Mouse (Mus musculus): ENCODE data around the gene Zbed4. TPM values are rescaled to one million over a fixed set of nuclear protein-coding genes. Genes with fewer than 3 reads are reported as not detected.
A peak's percentile ranks its signal among the peaks of the same experiment; 100 is the strongest.

The Zbed4 gene
- polyA plus RNA-seq, 1 experiment from 2014 or later: 18.4 TPM

DNA sequence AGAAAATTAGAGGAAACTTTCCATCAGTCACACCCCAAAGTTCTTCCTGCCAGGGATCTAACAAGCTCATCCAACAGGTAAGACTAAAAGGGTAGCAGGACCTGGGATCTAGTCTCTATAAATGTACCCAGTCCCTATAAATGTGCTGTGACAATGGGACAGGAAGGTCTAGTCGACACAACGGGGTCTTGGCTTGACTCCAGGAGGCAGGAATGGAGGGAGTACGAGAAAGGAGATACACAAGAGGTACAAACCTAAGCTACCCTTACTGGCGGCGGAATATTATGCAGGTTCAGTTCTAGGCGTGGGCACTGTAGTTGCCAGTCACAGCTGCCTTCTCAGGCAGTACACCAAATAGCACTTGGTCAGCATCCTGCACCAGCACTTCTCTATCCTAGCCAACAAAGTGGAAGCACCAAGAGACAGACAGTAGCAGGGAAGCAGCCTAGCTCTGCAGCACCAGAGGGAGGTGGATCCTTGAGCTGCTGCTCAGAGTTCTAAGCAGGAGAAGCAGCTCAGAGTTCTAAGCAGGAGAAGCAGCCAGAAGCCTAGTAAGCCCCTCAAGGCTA, 37.4 kb upstream of the Zbed4 start:
- no peaks in the 10 kb centered on the region for H3K9me3 ChIP-seq (ENCODE audit: control insufficient read depth, low read length)
- no peaks in the 10 kb centered on the region for H3K27me3 ChIP-seq (ENCODE audit: control insufficient read depth, insufficient read depth, low read length)
- 0 out of 2 replicates have a peak, but pooled peaks cover 3% of the 10 kb centered on the region for H3K4me1 ChIP-seq (replicated peaks; ENCODE audit: control insufficient read depth, insufficient read depth, low read length)
- H3K4me3 ChIP-seq (replicated peaks; ENCODE audit: low read length): no peak overlapping the region
- no peak overlapping the region for H3K27ac ChIP-seq
- H3K9ac ChIP-seq: no peak overlapping the region
- no peak overlapping the region for H3K4me2 ChIP-seq (replicated peaks)
- H3K36me3 ChIP-seq (replicated peaks; ENCODE audit: control insufficient read depth, insufficient read depth): peaks cover 76% of the 10 kb centered on the region
- WGBS: 85% methylated on average over 6 of the region's 6 CpGs
- DNase-seq (ENCODE audit: low spot score) (no peak), ATAC-seq (ENCODE audit: low FRiP score) (no peak)

DNA sequence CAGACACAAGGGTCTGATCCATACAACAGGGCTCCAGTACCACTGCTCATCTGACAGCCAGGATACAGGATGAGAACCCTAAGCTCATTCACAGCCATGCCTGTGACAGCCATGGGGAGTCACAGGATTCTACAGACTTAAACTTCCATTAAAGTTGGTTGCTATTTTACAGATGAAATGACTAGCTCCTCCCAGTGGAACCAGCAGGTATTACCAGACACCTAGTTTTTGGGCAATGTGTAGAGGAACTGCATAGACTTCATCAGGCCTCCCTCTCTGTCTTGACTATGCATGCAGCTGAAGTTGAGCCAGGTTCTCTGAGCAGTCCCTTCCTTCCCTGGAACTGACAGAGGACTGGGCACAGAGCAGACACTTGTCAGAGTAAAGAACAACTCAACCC, 35.1 kb upstream of the Zbed4 start:
- no peak overlapping the region for H3K4me3 ChIP-seq (replicated peaks; ENCODE audit: low read length)
- peak; percentile 52 for DNase-seq (ENCODE audit: low spot score)
- no peak overlapping the region for H3K27ac ChIP-seq
- 0 out of 2 replicates have a peak, but pooled peaks cover 3% of the 10 kb centered on the region for H3K4me1 ChIP-seq (replicated peaks; ENCODE audit: control insufficient read depth, insufficient read depth, low read length)
- ATAC-seq (ENCODE audit: low FRiP score): no peak
- H3K36me3 ChIP-seq (replicated peaks; ENCODE audit: control insufficient read depth, insufficient read depth): peaks cover 73% of the 10 kb centered on the region
- no peaks in the 10 kb centered on the region for H3K9me3 ChIP-seq (ENCODE audit: control insufficient read depth, low read length)
- H3K9ac ChIP-seq: no peak overlapping the region
- no peak overlapping the region for H3K4me2 ChIP-seq (replicated peaks)
- no peaks in the 10 kb centered on the region for H3K27me3 ChIP-seq (ENCODE audit: control insufficient read depth, insufficient read depth, low read length)

- no peak for ATAC-seq (ENCODE audit: low FRiP score)
- WGBS: 66% methylated on average over 9 of the region's 9 CpGs
- no peaks in the 10 kb centered on the region for H3K27me3 ChIP-seq (ENCODE audit: control insufficient read depth, insufficient read depth, low read length)
- H3K4me2 ChIP-seq (replicated peaks): no peak overlapping the region
- H3K9ac ChIP-seq: no peak overlapping the region
- H3K4me1 ChIP-seq (replicated peaks; ENCODE audit: control insufficient read depth, insufficient read depth, low read length): 0 out of 2 replicates have a peak, but pooled peaks cover 3% of the 10 kb centered on the region
- DNase-seq (ENCODE audit: low spot score): no peak
- no peak overlapping the region for H3K27ac ChIP-seq
- no peak overlapping the region for H3K4me3 ChIP-seq (replicated peaks; ENCODE audit: low read length)
- H3K36me3 ChIP-seq (replicated peaks; ENCODE audit: control insufficient read depth, insufficient read depth): peaks cover 73% of the 10 kb centered on the region
- no peaks in the 10 kb centered on the region for H3K9me3 ChIP-seq (ENCODE audit: control insufficient read depth, low read length)
Observed at GRCm38 (mm10) chr15:88717239-88717638, 34.2 kb upstream of the Zbed4 start.

- Histone ChIP-seq H3K9me3 (ENCODE audit: control insufficient read depth, low read length) (no peaks in the 10 kb centered on the region), H3K27me3 (ENCODE audit: control insufficient read depth, insufficient read depth, low read length) (no peaks in the 10 kb centered on the region), H3K4me1 (replicated peaks; ENCODE audit: control insufficient read depth, insufficient read depth, low read length) (no peaks in the 10 kb centered on the region), H3K4me2 (replicated peaks) (no peak overlapping the region), H3K36me3 (replicated peaks; ENCODE audit: control insufficient read depth, insufficient read depth) (peaks cover 85% of the 10 kb centered on the region), H3K9ac (no peak overlapping the region), H3K4me3 (replicated peaks; ENCODE audit: low read length) (no peak overlapping the region), H3K27ac (no peak overlapping the region)
- ATAC-seq (ENCODE audit: low FRiP score) (no peak), DNase-seq (ENCODE audit: low spot score) (no peak)
- 93% methylated on average over 6 of the region's 6 CpGs for WGBS
Observed at GRCm38 (mm10) chr15:88723205-88723604, 28.3 kb upstream of the Zbed4 start.

DNA sequence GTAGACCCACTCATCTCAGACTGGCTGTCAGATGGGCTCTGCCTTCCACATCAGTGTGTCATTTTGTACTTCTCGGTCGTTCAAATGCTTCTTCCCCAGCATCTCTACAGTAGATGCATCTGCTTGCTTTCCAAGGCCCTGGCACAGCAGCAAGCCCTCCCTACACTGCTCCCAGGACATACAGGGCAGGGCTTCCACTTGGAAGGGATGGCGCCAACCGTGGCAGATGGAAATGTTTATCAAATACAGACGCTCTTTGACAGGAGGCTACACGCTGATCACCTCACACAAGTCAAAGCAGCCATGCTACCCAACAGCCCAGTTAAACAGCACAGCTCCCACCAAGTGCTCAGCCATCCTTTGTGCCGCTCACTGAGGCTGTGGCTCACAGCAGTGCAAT, 27.1 kb upstream of the Zbed4 start:
- DNase-seq (ENCODE audit: low spot score) (no peak), ATAC-seq (ENCODE audit: low FRiP score) (no peak)
- no peaks in the 10 kb centered on the region for H3K9me3 ChIP-seq (ENCODE audit: control insufficient read depth, low read length)
- no peaks in the 10 kb centered on the region for H3K27me3 ChIP-seq (ENCODE audit: control insufficient read depth, insufficient read depth, low read length)
- H3K4me3 ChIP-seq (replicated peaks; ENCODE audit: low read length): no peak overlapping the region
- no peak overlapping the region for H3K9ac ChIP-seq
- 78% methylated on average over 7 of the region's 7 CpGs for WGBS
- no peak overlapping the region for H3K27ac ChIP-seq
- H3K36me3 ChIP-seq (replicated peaks; ENCODE audit: control insufficient read depth, insufficient read depth): peaks cover 88% of the 10 kb centered on the region
- no peak overlapping the region for H3K4me2 ChIP-seq (replicated peaks)
- no peaks in the 10 kb centered on the region for H3K4me1 ChIP-seq (replicated peaks; ENCODE audit: control insufficient read depth, insufficient read depth, low read length)

GRCm38 (mm10) chr15:88725036-88725435, 26.4 kb upstream of the Zbed4 start:
- no peaks in the 10 kb centered on the region for H3K4me1 ChIP-seq (replicated peaks; ENCODE audit: control insufficient read depth, insufficient read depth, low read length)
- no peak overlapping the region for H3K9ac ChIP-seq
- DNase-seq (ENCODE audit: low spot score): no peak
- no peaks in the 10 kb centered on the region for H3K27me3 ChIP-seq (ENCODE audit: control insufficient read depth, insufficient read depth, low read length)
- no peak overlapping the region for H3K27ac ChIP-seq
- no peak overlapping the region for H3K4me2 ChIP-seq (replicated peaks)
- no peak for ATAC-seq (ENCODE audit: low FRiP score)
- H3K9me3 ChIP-seq (ENCODE audit: control insufficient read depth, low read length): no peaks in the 10 kb centered on the region
- no peak overlapping the region for H3K4me3 ChIP-seq (replicated peaks; ENCODE audit: low read length)
- WGBS: 93% methylated on average over 5 of the region's 5 CpGs
- H3K36me3 ChIP-seq (replicated peaks; ENCODE audit: control insufficient read depth, insufficient read depth): peaks cover 91% of the 10 kb centered on the region

DNA sequence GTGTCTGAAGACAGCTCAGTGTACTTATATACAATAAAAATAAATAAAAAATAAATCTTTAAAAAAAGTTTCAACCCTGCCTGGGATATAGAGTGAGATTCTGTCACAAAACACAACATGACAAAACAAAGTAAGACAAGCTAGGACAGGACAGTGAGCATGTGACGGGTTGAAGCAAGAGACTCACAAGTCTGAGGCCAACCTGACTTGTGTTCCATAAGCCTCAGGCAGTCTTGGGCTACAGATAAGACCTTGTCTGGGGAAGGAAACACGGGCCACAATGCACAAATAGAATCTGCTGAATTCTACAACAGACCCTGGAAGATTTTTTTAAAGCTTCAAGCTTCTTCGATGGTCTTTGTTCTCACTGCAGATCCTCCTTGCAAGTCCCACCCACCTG, 24.3 kb upstream of the Zbed4 start:
- Histone ChIP-seq H3K4me1 (replicated peaks; ENCODE audit: control insufficient read depth, insufficient read depth, low read length) (peaks cover 13% of the 10 kb centered on the region), H3K9me3 (ENCODE audit: control insufficient read depth, low read length) (no peaks in the 10 kb centered on the region), H3K27me3 (ENCODE audit: control insufficient read depth, insufficient read depth, low read length) (no peaks in the 10 kb centered on the region), H3K9ac (no peak overlapping the region), H3K36me3 (replicated peaks; ENCODE audit: control insufficient read depth, insufficient read depth) (peaks cover 76% of the 10 kb centered on the region), H3K4me2 (replicated peaks) (no peak overlapping the region), H3K27ac (no peak overlapping the region), H3K4me3 (replicated peaks; ENCODE audit: low read length) (no peak overlapping the region)
- 95% methylated on average over 3 of the region's 3 CpGs for WGBS
- DNase-seq (ENCODE audit: low spot score): no peak
- no peak for ATAC-seq (ENCODE audit: low FRiP score)

DNA sequence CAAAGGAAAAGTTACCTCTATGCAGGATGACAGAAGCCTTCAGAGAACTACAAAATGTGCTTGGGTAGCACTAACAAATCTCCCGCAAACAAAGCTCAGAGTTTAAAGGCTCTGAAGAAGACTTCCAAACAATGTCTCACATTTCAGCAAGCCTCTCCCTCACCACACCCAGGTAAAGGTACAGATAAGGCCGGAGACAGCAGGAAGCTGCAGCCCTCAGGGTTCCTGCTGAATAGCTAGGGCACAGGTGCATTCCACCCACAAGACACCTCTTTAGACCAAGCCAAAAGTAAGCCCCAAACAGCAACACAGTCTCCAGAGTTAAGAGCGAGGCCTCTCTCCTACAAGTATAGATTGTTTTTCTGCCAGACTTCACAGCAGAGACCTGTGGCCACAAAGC, 20.7 kb upstream of the Zbed4 start:
- Histone ChIP-seq H3K9ac (no peak overlapping the region), H3K4me2 (replicated peaks) (no peak overlapping the region), H3K4me3 (replicated peaks; ENCODE audit: low read length) (no peak overlapping the region), H3K9me3 (ENCODE audit: control insufficient read depth, low read length) (no peaks in the 10 kb centered on the region), H3K4me1 (replicated peaks; ENCODE audit: control insufficient read depth, insufficient read depth, low read length) (peaks cover 25% of the 10 kb centered on the region), H3K27ac (no peak overlapping the region), H3K27me3 (ENCODE audit: control insufficient read depth, insufficient read depth, low read length) (no peaks in the 10 kb centered on the region), H3K36me3 (replicated peaks; ENCODE audit: control insufficient read depth, insufficient read depth) (peaks cover 42% of the 10 kb centered on the region)
- WGBS: 81% methylated on average over 3 of the region's 3 CpGs
- DNase-seq (ENCODE audit: low spot score) (no peak), ATAC-seq (ENCODE audit: low FRiP score) (no peak)

DNA sequence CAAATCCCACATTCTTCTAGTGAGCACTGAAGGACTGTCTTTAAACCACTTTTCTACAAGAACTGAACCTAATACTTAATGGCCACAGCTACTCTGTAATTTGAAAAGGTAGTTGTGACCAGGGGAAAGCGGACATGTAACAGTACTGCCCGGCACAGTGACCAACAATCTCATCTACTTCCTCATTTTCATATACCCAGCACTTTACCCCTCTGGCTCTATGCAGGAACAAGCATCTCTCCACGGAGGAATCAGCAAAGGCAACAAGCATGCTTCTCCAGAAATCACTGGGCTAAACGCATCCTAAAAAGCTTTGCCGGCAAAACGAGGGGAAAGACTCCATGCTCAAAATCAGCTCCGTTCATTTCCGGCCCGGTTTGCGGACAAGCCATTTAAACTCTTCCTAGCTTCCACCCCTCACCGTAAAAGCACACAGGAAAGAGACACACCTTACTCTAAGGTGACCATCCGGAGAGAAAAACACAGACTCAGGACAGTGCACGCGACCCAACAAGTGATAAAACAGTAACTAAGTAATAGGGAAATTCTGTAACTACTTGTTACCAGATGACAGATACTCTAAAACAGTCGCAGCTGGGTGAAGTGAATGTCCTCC, 18.9 kb upstream of the Zbed4 start:
- WGBS: 31% methylated on average over 15 of the region's 15 CpGs
- DNase-seq (ENCODE audit: low spot score): no peak
- H3K4me3 ChIP-seq (replicated peaks; ENCODE audit: low read length): peak overlapping the region; percentile 97
- H3K36me3 ChIP-seq (replicated peaks; ENCODE audit: control insufficient read depth, insufficient read depth): peaks cover 28% of the 10 kb centered on the region
- no peak for ATAC-seq (ENCODE audit: low FRiP score)
- peak overlapping the region; percentile 96 for H3K4me2 ChIP-seq (replicated peaks)
- H3K9ac ChIP-seq: peak overlapping the region; percentile 98
- no peaks in the 10 kb centered on the region for H3K27me3 ChIP-seq (ENCODE audit: control insufficient read depth, insufficient read depth, low read length)
- H3K9me3 ChIP-seq (ENCODE audit: control insufficient read depth, low read length): no peaks in the 10 kb centered on the region
- peaks cover 25% of the 10 kb centered on the region for H3K4me1 ChIP-seq (replicated peaks; ENCODE audit: control insufficient read depth, insufficient read depth, low read length)
- no peak overlapping the region; the same call in 1 of the 2 replicates for H3K27ac ChIP-seq
